Mouse (Mus musculus) stomach, postnatal 0 days (tissue): Measurements from ENCODE around the gene Pisd. TPM values are rescaled to one million over a fixed set of nuclear protein-coding genes. Genes with fewer than 3 reads are reported as not detected.

Experiments
- ATAC-seq: fragments of 200-750 bp; cut with Nextera tagmentation; 2 replicates; pipeline ENCODE4 v1.8.0; 2017; ENCODE audit not compliant: low FRiP score, low TSS enrichment
- DNase-seq: peaks from one replicate; pipeline ENCODE4 v3.0.0-alpha.2; 2016; ENCODE audit warnings: low spot score
- H3K27ac ChIP-seq: fragments of 300-500 bp; sonication (generic); replicated peaks from 2 replicates; pipeline ENCODE4 v1.5.1; 2014; ENCODE audit warnings: mild to moderate bottlenecking, control low read depth
- H3K27me3 ChIP-seq: fragments of 300-500 bp; sonication (generic); 2 replicates; pipeline ENCODE4 v1.6.1; 2014; ENCODE audit warnings: low read length; ENCODE audit not compliant: control insufficient read depth, insufficient read depth
- H3K36me3 ChIP-seq: fragments of 300-500 bp; sonication (generic); 2 replicates; pipeline ENCODE4 v1.6.1; 2014; ENCODE audit warnings: low read length, mixed read lengths; ENCODE audit not compliant: control insufficient read depth, insufficient read depth
- H3K4me1 ChIP-seq: fragments of 300-500 bp; sonication (generic); replicated peaks from 2 replicates; pipeline ENCODE4 v1.6.1; 2014; ENCODE audit warnings: antibody characterized with exemption; ENCODE audit not compliant: control insufficient read depth, insufficient read depth
- H3K4me2 ChIP-seq: fragments of 300-500 bp; sonication (generic); replicated peaks from 2 replicates; pipeline ENCODE4 v1.6.1; 2014; ENCODE audit warnings: low read depth, mild to moderate bottlenecking, control low read depth, moderate library complexity
- H3K4me3 ChIP-seq: fragments of 300-500 bp; sonication (generic); 2 replicates; pipeline ENCODE4 v1.5.1; 2014; ENCODE audit warnings: low read depth, low read length, control low read depth
- H3K9ac ChIP-seq: fragments of 300-500 bp; sonication (generic); 2 replicates; pipeline ENCODE4 v1.6.1; 2014; ENCODE audit warnings: mild to moderate bottlenecking, low read length, control low read depth, mixed read lengths
- H3K9me3 ChIP-seq: fragments of 300-500 bp; sonication (generic); 2 replicates; pipeline ENCODE4 v1.6.1; 2016; ENCODE audit warnings: low read length; ENCODE audit not compliant: control insufficient read depth
- CTCF ChIP-seq: IDR thresholded peaks from 2 replicates; pipeline ENCODE4 v1.5.1; 2016; ENCODE audit warnings: antibody characterized with exemption, low read depth, mild to moderate bottlenecking, moderate library complexity
- EP300 ChIP-seq: optimal IDR thresholded peaks from 2 replicates; pipeline ENCODE3; 2016; ENCODE audit warnings: antibody characterized with exemption
- WGBS: fragments of 180-500 bp; shearing (Covaris S2); extraction: QIAGEN DNeasy Blood & Tissue Kit; methylation state at CpG from one replicate; pipeline ENCODE4 v1.1.7; 2014; 5-methylcytosine and 5-hydroxymethylcytosine counted together
- polyA plus RNA-seq: library from polyadenylated mRNA; unstranded; fragments of >200 nt; fragmentation: Nextera tagmentation; extraction: Ambion mirVana; gene quantifications from 2 replicates; pipeline ENCODE4 v1.2.1, GENCODE M21; 2015

Gene Pisd
- polyA plus RNA-seq, 1 experiment from 2014 or later: 69.4 TPM

- no peak overlapping the region for H3K27ac ChIP-seq
- H3K4me1 ChIP-seq: no peaks in the 10 kb centered on the region
- H3K4me2 ChIP-seq: no peak overlapping the region
- no peaks in the 10 kb centered on the region for H3K27me3 ChIP-seq
- DNase-seq (no peak), ATAC-seq (no peak)
- H3K36me3 ChIP-seq: no peaks in the 10 kb centered on the region
- H3K9me3 ChIP-seq: no peaks in the 10 kb centered on the region
- 78% methylated on average over 9 of the region's 9 CpGs for WGBS
- H3K4me3 ChIP-seq: no peak overlapping the region
- H3K9ac ChIP-seq: no peak overlapping the region
- TF ChIP-seq EP300 (no peak), CTCF (no peak)
Observed at GRCm38 (mm10) chr5:32720416-32720815, 65.0 kb downstream of the Pisd start.

DNA sequence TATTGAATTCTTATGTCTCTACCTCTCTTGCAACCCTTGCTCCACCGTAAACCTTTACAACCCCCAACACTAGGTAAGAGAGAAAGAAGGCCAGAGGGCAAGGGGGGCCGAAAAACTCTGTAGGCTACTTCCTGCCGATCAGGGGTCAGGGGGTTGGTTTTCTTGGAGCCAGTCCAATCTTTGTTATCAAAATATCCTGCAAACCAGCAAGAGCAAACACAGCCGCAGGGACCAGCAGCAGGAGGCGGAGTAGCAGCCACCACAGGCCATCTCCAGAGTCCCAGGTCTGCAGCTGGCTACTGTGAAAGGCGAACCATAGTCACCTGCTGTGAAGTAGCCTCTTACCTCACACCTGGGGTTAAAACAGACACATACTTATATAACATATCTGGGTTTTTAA, 66.5 kb downstream of the Pisd start:
- 34% methylated on average over 6 of the region's 6 CpGs for WGBS
- Histone ChIP-seq H3K27ac (no peak overlapping the region), H3K4me2 (no peak overlapping the region), H3K4me3 (no peak overlapping the region), H3K36me3 (no peaks in the 10 kb centered on the region), H3K4me1 (no peaks in the 10 kb centered on the region), H3K9ac (no peak overlapping the region), H3K27me3 (no peaks in the 10 kb centered on the region), H3K9me3 (no peaks in the 10 kb centered on the region)
- TF ChIP-seq EP300: no peak
- DNase-seq: peak; percentile 67
- ATAC-seq: no peak

DNA sequence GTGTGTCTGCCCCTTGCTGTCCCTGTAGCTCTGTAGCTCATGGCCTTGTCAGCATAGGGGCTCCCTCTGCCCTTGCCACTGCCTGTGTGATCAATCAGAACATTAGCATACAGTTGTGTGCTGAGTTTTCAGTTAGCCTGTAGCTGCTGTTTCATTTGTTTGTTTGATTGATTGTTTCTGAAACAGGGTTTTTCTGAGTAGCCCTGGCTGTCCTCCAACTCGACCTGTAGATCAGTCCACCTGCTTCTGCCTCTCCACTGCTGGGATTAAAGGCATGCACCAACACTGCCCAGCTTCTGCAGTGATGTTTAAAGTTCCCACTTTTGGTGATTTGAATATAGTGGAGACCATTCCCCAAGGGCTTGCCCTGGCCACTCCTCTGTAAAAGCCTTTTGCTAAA, 67.7 kb downstream of the Pisd start:
- TF ChIP-seq EP300 (no peak), CTCF (no peak)
- ATAC-seq (no peak), DNase-seq (no peak)
- no peak overlapping the region for H3K4me2 ChIP-seq
- no peaks in the 10 kb centered on the region for H3K27me3 ChIP-seq
- no peaks in the 10 kb centered on the region for H3K36me3 ChIP-seq
- H3K9me3 ChIP-seq: no peaks in the 10 kb centered on the region
- no peak overlapping the region for H3K27ac ChIP-seq
- H3K9ac ChIP-seq: no peak overlapping the region
- WGBS: 19% methylated on average over 1 of the region's 1 CpGs
- H3K4me1 ChIP-seq: 0 out of 2 replicates have a peak, but pooled peaks cover 3% of the 10 kb centered on the region
- H3K4me3 ChIP-seq: no peak overlapping the region

DNA sequence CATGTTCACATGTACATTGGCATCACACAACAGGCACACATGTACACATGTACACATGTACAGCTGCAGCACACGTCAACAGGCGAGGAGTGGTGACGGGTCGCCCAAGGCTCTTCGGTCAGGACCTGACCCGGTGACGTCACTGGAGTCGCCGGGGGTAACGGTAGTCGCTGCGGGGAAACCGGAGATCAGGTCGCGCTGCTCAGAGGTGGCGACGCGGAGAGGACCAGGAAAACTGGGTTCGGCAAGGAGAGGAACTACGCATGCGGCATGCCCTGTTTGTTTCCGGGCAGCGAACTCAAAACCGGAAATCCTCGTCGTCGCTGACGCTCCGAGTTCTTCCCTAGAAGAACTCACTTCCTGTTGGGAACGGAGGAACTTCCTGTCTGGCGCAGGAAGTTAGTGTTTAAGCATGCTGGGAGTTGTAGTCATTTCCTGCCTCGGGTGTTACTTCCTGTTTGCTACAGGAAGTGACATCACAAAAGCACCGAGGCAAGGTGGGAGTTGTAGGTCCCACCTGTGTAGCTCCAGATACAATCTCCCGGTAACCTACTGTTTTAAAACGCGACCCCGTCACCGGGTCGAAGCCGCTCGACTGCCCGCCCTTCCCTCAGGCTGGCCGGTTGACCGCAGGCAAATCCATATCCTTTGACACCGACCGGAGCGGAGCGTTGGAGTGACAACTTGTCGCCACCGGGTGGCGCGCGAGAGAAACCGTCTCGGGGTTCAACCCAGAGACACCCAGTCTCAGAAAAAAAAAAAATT, 71.6 kb downstream of the Pisd start:
- H3K27ac ChIP-seq: peak overlapping the region; percentile 91
- no peaks in the 10 kb centered on the region for H3K36me3 ChIP-seq
- H3K4me2 ChIP-seq: peak overlapping the region; percentile 59
- H3K4me3 ChIP-seq: peak overlapping the region; percentile 62
- ATAC-seq (peak; percentile 98), DNase-seq (peak; percentile 92)
- 0 out of 2 replicates have a peak, but pooled peaks cover 3% of the 10 kb centered on the region for H3K4me1 ChIP-seq
- peak overlapping the region; percentile 76 for H3K9ac ChIP-seq
- TF ChIP-seq EP300 (peak; percentile 69), CTCF (peak; percentile 84)
- under 1% methylated on average over 55 of the region's 55 CpGs for WGBS
- no peaks in the 10 kb centered on the region for H3K9me3 ChIP-seq
- no peaks in the 10 kb centered on the region for H3K27me3 ChIP-seq

DNA sequence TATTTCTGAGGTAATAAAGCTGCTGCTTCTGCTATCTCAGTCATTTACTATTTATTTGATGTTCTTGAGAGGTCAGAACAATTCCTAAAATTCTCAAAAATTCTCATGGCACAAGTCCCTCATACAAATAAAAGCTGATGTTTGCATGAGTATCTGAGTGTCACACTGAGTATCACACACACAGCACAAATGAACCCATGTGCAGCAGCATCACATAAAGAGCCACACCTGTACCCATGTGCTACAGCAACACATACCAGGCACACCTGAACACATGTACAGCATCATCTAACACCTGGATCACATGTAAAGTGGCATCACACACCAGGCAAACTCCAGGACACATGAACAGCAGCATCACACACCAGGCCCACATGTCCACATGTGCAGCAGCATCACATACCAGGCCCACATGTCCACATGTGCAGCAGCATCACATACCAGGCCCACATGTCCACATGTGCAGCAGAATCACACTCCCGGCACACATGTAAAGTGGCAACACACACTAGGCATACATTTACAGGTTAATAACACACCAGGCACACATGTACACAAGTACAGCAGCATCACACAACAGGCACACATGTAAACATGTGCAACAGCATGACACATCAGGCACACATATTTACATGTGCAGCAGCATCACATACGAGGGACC, 72.3 kb downstream of the Pisd start:
- Histone ChIP-seq H3K9ac (peak overlapping the region; percentile 76), H3K4me1 (0 out of 2 replicates have a peak, but pooled peaks cover 3% of the 10 kb centered on the region), H3K27me3 (no peaks in the 10 kb centered on the region), H3K4me3 (peak overlapping the region; percentile 62), H3K4me2 (peak overlapping the region; percentile 59), H3K9me3 (no peaks in the 10 kb centered on the region), H3K36me3 (no peaks in the 10 kb centered on the region), H3K27ac (peak overlapping the region; percentile 91)
- DNase-seq: no peak
- TF ChIP-seq EP300: no peak
- no peak for TF ChIP-seq CTCF
- 22% methylated on average over 2 of the region's 2 CpGs for WGBS
- no peak; the same call in 1 of the 2 replicates for ATAC-seq
